Mouse (Mus musculus) lung, postnatal 4 days (tissue): Measurements from ENCODE around the gene Nfkbie.

Source experiments
- DNase-seq, 2 experiments: peaks; one replicate each; pipeline ENCODE4 v3.0.0; 2021

The Nfkbie gene

DNA sequence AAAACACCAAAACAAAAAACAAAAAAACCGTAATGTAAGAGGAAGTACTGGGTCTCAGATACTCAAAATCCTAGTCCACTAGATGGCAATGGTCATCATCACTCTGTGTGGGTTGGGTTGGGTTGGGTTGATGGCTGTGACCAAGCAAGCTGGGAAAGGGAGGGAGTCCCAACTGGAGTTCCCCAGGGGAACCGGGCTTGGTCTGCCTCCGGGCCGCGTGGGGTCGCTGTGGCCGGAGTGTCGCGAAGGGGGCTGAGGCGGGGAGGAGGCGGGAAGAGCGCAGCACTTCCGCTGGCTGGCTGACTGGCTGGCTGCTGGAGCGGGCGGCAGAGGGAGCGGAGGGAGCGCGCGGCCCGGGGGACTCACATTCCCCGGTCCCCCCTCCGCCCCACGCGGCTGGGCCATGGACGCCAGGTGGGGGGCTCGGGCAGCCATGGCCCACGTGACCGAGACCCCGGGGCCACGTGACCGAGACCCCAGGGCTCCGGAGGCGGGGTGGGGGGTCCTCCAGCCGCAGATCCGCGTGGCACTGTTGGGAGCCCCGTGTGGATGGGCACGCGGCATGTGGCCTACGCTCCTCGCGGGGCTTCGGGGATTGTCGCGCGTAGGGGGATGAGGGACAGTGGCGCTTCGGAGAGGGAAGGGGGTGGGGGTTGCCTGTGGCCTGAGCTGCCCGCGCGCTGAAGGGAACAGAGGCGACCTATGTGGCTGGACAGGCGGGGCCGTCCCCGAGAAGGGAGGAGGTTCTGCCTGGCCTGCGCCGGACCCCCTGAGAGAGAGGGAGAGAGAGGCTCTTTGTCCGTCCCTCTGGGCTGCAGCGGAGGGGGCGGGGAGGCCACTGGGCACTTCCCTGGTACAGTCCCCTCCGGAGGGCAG, 8.4 kb downstream of the Nfkbie start, which contains the start of gene Slc35b2:
Slc35b2 (plus strand) TSS at position 220 of the 876 bp plus-strand sequence.
- DNase-seq, result peak; percentile 96 to 97

DNA sequence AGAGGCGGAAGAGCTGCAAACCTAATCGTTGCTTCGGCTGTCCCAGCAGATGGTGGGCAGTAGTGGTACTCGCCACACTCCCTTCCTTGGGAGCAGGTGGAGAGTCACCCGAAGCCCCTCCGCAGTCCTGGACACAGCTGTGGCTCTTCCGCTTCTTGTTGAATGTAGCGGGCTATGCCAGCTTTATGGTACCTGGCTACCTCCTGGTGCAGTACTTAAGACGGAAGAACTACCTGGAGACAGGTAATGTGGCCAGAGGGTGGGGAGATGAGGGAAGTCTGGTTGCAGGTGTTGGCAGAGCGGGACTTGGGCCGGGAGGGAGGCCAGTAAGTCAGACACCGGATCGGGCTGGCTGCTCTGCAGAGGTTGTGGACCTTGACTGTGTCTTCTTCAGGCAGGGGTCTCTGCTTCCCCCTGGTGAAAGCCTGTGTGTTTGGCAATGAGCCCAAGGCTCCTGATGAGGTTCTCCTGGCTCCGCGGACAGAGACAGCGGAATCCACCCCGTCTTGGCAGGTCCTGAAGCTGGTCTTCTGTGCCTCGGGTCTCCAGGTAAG, 9.1 kb downstream of the Nfkbie start:
- no peak for DNase-seq

DNA sequence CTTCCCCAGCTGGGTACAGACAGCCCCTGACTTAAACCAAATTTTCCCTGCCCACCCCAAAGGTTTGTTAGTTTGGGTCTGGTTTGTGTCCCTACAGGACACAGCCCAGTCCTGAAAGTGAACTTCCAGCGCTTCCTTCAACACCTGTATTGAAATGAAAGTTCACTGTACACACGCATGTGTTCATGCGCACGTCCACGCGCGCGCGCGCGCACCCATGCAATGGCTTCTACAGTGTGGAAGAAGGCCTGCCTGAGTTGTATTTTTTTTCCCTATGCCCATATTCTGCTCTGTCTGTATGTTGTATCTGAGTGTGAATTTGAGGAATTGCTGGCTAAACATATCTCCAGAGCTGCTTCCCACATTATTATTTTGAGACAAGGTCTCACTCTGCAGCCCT, 9.6 kb downstream of the Nfkbie start:
- no peak for DNase-seq

DNA sequence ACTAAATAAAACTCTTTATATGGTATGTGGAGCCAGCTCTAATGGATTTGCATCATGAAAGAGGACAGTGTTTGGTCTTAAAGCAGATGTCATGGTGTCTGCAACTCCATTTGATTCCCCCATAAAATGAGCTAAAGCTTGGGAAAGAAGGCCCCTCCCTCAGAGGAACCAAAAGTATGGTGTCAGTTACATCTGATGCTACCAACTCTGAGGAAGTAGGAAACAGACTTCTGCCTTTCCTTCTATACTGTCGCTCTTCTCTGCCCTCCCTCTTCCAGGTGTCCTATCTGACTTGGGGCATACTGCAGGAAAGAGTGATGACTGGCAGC, 10.5 kb downstream of the Nfkbie start:
- DNase-seq, result no peak

DNA sequence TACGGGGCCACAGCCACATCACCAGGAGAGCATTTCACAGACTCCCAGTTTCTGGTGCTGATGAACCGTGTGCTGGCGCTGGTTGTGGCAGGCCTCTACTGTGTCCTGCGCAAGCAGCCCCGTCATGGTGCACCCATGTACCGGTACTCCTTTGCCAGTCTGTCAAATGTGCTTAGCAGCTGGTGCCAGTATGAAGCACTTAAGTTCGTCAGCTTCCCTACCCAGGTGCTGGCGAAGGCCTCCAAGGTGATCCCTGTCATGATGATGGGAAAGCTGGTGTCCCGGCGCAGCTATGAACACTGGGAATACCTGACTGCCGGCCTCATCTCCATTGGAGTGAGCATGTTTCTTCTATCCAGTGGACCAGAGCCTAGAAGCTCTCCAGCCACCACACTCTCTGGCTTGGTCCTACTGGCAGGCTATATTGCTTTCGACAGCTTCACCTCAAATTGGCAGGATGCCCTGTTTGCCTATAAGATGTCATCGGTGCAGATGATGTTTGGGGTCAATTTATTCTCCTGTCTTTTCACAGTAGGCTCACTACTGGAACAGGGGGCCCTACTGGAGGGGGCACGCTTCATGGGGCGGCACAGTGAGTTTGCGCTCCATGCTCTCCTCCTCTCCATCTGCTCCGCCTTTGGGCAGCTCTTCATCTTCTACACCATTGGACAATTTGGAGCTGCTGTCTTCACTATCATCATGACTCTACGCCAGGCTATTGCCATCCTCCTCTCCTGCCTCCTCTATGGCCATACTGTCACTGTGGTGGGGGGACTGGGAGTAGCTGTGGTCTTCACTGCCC, 11.1 kb downstream of the Nfkbie start:
- DNase-seq, result no peak

DNA sequence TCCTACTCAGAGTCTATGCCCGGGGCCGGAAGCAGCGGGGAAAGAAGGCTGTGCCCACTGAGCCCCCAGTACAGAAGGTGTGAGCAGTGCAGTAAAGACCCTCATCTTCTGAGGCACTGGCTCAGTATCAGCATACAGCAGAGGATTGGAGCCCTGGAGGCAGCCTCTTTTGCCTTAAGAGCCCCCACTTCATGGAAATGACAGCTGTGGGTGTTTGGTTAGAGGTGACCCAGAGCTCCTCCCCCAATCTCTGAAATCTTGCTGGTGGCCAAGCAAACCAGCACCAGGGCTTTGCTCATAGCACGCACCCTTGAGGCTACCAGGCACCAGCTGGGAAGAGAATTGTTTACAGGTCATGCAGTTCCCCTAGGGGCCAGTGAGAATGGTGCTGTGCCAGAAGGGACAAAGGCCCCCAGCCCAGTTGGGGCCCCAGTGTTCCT, 11.7 kb downstream of the Nfkbie start:
- DNase-seq, result no peak

DNA sequence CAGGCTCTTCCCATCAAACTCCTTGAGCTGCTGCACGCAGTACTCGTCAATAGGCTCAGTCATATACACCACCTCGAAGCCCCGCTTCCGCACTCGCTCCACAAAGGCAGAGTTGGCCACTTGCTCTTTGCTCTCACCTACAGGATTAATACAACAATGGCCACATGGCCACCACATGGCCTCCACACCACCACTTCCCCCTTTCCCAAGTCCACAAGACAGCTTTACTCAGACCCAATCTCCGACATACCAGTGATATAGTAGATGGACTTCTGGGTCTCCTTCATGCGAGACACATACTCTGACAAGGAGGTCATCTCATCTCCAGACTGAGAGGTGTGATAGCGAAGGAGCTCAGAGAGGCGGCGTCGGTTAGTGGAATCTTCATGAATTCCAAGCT, 13.5 kb downstream of the Nfkbie start:
- no peak for DNase-seq

DNA sequence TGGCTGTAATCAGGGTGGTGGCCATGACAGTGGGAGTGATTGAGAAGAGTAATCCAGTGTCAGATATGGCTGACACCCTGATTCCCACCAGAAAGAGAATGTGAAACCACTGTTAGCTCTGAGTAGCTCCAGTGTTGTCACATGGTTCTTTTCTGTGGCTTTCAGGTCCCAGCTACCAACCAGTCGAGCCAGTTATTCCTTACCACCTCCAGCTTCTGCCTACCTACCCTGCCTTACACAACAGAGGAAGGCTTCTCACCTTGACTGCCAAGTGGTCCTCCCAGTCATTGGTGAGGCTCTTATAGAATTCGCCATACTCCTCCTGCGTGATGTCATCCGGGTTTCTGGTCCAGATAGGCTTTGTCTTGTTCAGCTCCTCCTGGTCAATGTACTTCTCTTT, 14.5 kb downstream of the Nfkbie start:
- DNase-seq, result no peak

DNA sequence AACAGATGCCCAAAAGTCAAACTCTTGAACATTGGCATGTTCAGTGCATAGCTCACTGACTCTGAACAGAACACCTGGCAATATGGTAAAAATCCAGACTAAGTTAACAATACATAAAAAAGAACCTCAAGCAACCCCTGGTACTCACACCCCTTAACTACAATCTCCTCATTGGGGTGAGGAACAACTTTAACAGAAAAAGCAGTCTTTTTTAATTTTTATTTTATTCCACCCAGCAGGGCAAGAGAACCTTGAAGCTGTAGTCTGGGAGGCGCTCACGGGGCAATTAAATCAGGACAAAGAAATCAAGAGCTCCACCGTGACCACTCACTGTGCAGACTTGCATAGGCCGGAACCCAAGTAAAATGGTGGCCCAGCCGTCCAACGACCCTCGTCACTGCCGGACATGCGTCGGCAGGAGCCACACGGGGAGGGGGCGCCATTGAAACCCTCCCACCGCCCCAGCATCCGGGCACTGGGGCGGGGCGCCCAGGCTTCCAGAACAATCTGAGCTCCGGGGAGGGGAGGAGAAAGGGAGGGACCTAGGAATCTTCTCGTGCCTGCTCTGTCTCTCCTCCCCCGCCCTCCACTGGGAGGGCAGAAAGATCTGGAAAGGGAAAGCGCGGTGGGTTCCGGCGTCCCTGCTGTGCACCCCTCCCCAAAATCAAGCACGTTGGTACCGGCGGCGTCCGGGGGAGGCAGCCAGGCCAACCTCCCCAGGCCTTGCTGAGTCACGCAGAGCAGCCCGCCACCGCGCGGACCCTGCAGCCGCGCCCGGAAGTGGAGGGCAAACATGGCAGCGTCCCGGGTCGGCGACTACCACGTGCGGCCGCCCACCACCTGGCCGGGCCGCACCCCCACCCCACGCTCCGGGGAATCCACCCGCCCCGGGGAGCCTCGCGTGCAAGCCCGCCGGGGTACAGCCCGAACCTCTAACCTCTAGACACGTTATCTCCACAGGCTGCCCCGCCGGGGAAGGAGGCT, 16.9 kb downstream of the Nfkbie start:
- DNase-seq, result peak; percentile 89 to 94

DNA sequence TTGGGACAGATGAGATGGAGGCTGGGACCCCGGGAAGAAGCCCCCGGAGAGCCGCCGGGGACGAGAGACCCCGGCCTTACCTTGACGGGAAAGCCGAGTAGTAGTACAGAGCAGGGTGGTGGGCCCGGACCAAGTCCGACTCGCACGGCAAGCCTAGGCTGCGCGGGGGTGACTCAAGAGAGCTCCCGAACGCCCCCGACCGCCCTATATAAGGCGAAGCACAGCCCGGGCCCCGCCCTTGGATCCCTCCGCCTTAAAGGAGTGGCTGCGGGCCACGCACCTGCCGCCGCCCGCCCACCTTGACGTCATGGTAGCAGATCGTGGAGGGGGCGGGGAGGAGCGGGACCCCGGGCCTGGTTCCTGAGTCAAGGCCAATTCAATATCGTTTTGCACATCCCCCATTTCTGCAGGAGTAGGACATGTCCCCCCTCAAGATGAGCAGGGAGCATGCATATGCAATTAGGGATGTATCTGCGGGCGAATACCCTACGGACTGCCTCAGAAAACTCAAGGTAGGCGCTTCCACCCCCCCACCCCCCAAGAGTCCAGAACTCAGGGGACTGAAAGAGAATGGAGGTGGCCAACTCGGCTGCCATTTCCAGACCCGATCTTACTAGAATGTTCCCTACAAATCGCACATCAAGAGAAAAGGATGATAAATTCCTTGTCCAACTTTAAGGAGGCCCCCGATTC, 17.7 kb downstream of the Nfkbie start, which contains the start of gene Hsp90ab1:
Hsp90ab1 (minus strand) TSS at position 185 of the 693 bp plus-strand sequence.
- DNase-seq, result peak; percentile 99

DNA sequence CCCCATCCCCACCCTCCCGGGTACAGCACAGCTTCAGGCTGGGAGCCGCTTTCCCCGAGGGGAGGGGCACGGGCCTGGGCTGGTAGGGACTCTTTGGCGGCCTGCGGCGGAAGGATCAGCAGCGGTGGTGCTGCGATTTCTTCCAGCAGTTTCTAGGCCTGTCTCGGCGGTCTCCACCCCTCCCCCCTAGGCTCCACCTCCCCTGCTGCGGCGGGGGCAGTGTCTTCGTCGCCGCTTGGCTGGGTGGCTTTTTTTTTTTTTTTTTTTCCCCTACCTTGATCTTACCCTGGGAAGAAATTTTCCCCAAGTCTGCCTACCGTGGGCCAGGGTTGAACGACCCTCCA, 18.2 kb downstream of the Nfkbie start:
- peak; percentile 97 to 98 for DNase-seq

DNA sequence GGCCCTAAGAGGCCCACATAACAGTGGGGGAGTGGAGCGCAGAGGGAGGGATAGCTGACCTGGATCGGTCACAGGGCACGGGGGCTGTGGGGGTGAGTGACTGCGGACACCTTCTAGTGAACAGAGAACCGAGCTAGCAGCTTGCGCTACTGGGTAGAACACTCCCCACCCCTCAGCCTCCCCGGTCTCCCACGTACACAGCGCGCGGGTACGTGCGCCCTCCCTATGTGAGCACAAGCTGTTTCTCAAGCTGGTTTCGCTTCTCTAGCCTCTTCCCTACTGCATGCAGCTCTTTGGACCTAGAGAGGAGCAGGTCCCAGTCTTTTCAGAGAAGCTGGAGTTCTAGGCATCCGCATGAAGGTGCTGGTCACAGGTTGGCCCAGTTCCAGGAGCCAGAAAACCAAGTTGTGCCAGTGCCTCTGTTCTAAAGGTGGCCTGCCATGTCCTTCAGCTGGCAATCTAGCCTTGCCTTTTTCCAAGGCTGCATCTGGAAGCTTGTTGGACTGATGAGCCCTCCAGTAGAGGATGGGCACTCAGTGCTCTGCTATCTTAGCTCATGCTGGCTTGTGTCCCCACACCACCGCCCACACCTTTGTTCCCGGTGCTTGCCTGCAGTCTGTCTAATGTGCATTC, 18.7 kb downstream of the Nfkbie start:
- peak; percentile 72 to 78 for DNase-seq

DNA sequence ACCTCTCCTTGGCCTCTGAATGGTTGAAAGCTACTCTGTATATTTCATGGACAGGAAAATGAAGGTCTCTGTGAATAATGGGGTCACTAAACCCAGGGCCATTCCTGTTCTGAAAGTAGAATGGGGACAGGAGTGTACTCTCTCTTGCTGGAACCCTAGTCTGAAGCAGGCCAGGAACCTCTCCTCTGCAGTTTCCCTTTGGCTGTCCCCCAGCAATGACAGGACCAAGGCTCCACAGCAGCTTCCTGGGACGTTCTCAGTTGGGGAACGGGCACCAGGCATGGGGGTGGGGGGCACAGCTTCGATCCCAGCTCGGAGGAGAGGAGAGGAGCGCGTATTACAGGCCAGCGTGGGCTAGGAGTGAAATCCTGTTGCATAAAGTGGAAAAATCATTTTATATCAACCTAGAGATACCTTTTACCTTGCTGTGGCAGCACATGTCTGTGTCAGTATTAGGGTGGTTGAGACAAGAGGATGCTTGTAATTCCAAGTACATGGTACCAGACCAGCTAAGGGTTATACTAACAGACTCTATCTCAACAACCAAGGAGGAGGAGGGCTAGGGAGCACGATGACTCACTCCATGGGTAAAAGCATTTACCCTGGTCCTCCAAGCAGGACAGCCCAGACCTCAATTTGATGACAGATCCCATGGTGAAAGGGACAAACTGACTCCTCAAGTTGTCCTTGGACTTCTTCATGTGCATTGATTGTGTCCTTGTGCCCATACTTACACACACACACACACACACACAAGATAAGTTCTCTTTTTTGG, 19.8 kb downstream of the Nfkbie start:
- no peak for DNase-seq

DNA sequence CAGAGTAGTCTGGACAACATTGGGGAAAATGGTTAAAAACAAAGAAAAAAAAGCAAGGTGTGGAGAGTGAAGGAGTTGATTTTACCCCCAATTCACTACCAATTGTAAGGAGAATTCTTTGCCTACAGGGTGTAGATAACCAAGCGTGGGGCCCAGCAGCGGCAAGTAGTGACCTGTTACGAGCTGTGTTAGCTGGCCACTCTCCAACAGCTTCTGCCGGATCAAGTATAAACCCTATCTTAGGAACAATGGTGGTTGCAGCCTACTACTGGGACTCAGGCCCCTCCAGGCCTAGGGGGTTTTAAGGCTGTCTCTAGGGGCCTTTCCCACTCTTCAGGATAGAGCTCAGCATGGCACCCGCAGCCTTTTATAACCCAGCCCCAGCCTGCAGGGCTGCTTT, 22.7 kb downstream of the Nfkbie start:
- no peak for DNase-seq

DNA sequence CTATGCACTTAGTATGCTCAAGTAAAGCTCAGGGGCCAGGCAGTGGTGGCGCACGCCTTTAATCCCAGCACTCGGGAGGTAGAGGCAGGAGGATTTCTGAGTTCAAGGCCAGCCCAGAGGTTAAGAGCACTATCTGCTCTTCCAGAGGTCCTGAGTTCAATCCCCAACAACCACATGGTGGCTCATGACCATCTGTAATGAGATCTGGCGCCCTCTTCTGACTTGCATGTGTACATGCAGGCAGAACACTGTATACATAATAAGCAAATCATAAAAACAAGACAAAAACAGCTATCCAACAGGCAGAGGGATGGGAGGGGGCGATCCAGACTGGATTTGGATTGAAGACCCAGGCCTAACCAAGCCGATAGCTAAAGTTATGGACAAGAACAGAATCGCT, 23.3 kb downstream of the Nfkbie start:
- no peak for DNase-seq

DNA sequence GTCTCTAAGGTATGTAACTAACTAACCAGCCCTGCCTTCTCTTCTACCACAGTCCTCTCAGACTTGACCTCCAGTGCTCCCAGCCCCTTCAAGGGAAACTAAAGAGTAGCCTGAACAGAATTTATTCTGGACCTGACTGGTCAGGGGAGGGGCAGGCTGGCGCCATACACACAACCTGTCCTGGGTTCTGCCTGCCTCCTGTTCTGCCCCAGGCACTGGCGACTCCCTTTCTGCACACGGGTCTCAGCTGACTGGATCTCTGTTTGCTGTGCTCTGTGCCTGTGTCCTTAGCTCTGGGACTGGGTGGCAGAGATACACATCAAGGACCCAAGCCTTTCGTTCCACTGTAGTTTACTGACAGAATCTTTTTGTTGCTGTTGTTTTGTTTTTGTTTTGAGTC, 24.1 kb downstream of the Nfkbie start:
- no peak for DNase-seq

DNA sequence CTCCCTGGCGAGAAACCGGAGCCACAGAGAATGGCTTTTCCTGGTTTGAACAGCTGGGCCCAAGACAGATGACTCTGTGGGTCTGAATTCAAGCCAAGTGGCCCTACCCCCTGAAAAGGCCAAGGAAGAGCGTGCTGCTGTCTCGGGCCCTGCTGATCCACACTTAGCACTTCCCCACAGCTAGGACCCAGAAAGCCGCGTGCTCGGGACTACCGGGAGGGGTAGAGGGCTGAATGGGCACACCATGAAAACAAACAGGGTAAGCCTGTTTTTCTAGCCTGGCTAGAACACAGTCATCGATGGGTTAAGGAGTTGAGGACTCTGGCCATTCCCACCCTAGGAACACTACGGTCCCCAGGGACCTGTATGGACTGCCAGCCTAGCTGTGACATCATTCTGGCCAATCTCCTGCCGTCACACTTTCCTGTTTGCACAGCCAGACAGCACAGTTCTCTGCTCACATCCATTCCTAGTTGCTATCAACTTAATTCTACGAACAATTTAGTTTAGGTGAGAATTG, 25.5 kb downstream of the Nfkbie start:
- peak; percentile 64 to 76 for DNase-seq

DNA sequence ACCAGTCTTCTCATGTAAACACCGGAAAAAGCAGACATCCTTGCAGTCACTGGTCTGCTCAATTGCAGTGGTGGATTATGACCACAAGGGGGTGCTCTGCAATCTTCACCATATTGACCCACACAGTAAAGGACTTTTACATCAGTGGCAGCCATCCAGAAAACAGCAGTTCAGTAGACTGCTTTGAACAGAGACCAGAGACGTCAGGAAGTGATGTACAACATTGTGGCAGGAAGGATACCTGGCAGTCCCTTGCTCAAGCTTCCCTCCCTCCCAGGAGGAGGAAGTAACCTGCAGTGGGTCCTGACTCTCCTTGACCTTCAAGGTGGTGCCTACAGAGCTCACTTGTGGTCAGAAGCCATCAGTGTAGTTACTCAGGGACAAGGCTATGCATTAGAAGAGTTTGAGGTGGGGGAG, 26.1 kb downstream of the Nfkbie start:
- DNase-seq, result peak; percentile 74 to 86

DNA sequence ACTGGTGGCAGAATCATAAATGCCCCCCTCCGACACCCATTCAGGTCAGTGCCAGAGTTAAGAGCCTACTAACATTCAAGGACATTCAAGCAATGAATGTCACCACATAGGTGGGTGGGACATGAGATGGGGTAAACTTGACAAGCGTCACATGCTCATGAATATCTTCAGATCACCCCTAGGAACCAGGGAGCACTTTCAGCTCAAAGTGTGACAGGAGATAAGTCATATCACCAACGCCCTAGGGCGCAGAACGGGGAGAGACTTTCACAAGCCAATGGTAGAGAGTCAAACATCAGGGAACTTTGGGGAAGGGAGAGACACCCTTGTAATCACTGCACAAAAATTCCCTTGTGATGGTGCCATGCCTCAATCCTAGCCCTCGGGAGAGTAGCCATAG, 26.7 kb downstream of the Nfkbie start:
- DNase-seq, result no peak

DNA sequence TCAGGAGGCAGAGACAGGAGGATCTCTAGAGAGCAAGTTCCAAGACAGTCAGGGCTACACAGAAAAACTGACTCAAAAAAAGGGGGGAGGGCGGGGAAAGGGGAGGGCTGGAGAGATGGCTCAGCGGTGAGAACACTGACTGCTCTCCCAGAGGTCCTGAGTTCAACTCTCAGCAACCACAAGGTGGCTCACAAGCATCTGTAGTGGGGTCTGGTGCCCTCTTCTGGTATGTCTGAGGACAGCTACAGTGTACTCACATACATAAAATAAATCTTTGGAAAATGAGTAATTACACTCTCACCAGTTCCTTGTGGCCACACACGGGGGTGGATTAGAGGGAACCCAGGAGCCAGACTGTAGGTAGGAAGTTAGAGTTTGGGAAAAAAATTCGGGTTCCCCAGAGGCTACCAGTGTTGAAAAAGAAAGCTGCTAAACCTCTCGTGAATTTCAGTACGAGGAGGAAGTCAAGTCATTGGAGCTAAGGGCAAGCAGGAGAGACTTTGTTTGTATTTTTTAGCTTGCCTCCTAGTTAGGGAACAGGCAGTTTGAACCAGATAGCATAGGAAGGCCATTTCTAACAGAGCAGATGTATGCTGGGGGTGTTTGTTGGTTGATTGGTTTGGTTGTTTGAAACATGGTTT, 27.3 kb downstream of the Nfkbie start:
- DNase-seq, result peak in 1 of 2 experiments; percentile 30
